Mouse (Mus musculus): Measurements from ENCODE around the gene Mmab.

GRCm38 (mm10) chr5:114474741-114475491 is 31.1 kb upstream of the Mmab start:
- TF ChIP-seq POLR2A (IDR thresholded peaks at IDR 0.05; ENCODE audit: low read depth, low read length), result no peak
- no peak for TF ChIP-seq CTCF (conservative IDR thresholded peaks at IDR 0.05; ENCODE audit: insufficient read depth, insufficient read length, low read depth, low read length)
